32 mouse cellular contexts compared by ENCODE assay signal in the genomic region with DNA sequence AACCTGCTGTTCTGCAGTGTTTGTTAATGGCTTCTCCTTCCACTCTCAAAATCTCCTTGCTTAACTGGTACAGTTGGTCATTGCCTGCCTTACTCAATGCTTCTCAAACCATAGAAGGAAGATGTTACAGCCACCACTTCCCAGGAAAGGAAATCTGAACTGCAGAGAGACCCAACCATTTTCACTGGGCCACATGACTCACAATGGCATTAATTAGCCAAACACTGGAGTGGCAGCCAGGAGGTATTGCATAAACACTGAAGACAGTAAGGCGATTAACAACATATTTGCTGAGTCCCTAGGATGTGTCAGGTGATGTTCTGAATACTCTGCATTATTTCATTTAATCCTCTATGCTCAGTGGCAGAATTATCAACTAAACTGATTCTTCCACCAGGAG. TPM values are rescaled to one million over a fixed set of nuclear protein-coding genes. Genes with fewer than 3 reads are reported as not detected.
DNase-seq lines count a peak whose midpoint lies in the region; ATAC-seq lines count a peak whose summit lies in the region.
"Had no signal": no experiment of that assay in that cellular context is flagged by ENCODE, and none has a peak within 500 bp of the region (broad histone marks: within the 10 kb centered on the region; RNA-seq: fewer than 3 reads in every experiment).

No protein-coding gene starts in this region.

- H3K36me3 ChIP-seq in forebrain, embryonic 15.5 days, result no peaks in the 10 kb centered on the region
- no peaks in the 10 kb centered on the region for H3K36me3 ChIP-seq in forebrain, embryonic 16.5 days (ENCODE audit: control insufficient read depth, insufficient read depth)
- no peaks in the 10 kb centered on the region for H3K36me3 ChIP-seq in midbrain, embryonic 14.5 days (ENCODE audit: control insufficient read depth, insufficient read depth, low read length)
- no peaks in the 10 kb centered on the region for H3K36me3 ChIP-seq in kidney, embryonic 16.5 days (ENCODE audit: insufficient read depth, low read length)
- H3K36me3 ChIP-seq: embryonic facial prominence, embryonic 12.5 days; forebrain, embryonic 12.5 days; heart, embryonic 12.5 days; kidney, embryonic 15.5 days; limb, embryonic 12.5 days; liver, embryonic 12.5 days had no signal

- no peak overlapping the region for H3K9ac ChIP-seq in forebrain, embryonic 15.5 days (replicated peaks)
- H3K9ac ChIP-seq in forebrain, embryonic 16.5 days (replicated peaks; ENCODE audit: low read depth, low read length), result no peak overlapping the region
- no peak overlapping the region for H3K9ac ChIP-seq in midbrain, embryonic 14.5 days (replicated peaks; ENCODE audit: low read length)
- no peak overlapping the region for H3K9ac ChIP-seq in kidney, embryonic 16.5 days (replicated peaks; ENCODE audit: low read length)
- H3K9ac ChIP-seq: embryonic facial prominence, embryonic 12.5 days; forebrain, embryonic 12.5 days; heart, embryonic 12.5 days; kidney, embryonic 15.5 days; limb, embryonic 12.5 days; liver, embryonic 12.5 days had no signal

- H3K4me1 ChIP-seq in forebrain, embryonic 15.5 days, result peaks cover 5% of the 10 kb centered on the region
- H3K4me1 ChIP-seq in forebrain, embryonic 16.5 days (replicated peaks; ENCODE audit: control insufficient read depth, insufficient read depth, low read length), result peaks cover 3% of the 10 kb centered on the region; the same call in 1 of the 2 replicates
- H3K4me1 ChIP-seq in midbrain, embryonic 14.5 days (ENCODE audit: control insufficient read depth, insufficient read depth, low read length), result peaks cover 10% of the 10 kb centered on the region
- no peaks in the 10 kb centered on the region for H3K4me1 ChIP-seq in kidney, embryonic 16.5 days (ENCODE audit: insufficient read depth, low read length)
- H3K4me1 ChIP-seq: embryonic facial prominence, embryonic 12.5 days; heart, embryonic 12.5 days; kidney, embryonic 15.5 days; liver, embryonic 12.5 days had no signal

- no peak for ATAC-seq in forebrain, embryonic 15.5 days (replicated peaks)
- ATAC-seq in forebrain, embryonic 16.5 days, result no peak
- ATAC-seq in midbrain, embryonic 14.5 days (ENCODE audit: low FRiP score, low TSS enrichment), result no peak
- no peak for ATAC-seq in megakaryocyte-erythroid progenitor cell, adult 5-6 weeks (replicated peaks; ENCODE audit: low FRiP score, low TSS enrichment, poor library complexity, severe bottlenecking)
- ATAC-seq in kidney, embryonic 16.5 days (ENCODE audit: low FRiP score, low TSS enrichment), result no peak
- ATAC-seq: liver, embryonic 12.5 days had no signal

- DNase-seq in 416B (ENCODE audit: low read depth), result peak; percentile 75
- peak; percentile 17 for DNase-seq in gonadal fat pad, adult 2 months (ENCODE audit: low read depth)
- peak; percentile 9 for DNase-seq in midbrain, embryonic 14.5 days
- DNase-seq in thymus, postnatal 25 days, result no peak
- DNase-seq: adrenal gland, postnatal 36 days; cerebellum, adult 18-20 months; cerebellum, postnatal 14 days; gastrocnemius, adult 2 months; heart, adult 18-20 months; heart, postnatal 10 days; kidney, adult 11 months; kidney, postnatal 4 days; lung, adult 18-20 months; lung, postnatal 10 days; right cerebral cortex, postnatal 25 days; thymus, adult 18-20 months; thymus, postnatal 4 days had no signal

- H3K9me3 ChIP-seq in forebrain, embryonic 15.5 days, result no peaks in the 10 kb centered on the region
- H3K9me3 ChIP-seq in forebrain, embryonic 16.5 days (ENCODE audit: control insufficient read depth, low read length), result no peaks in the 10 kb centered on the region
- H3K9me3 ChIP-seq in midbrain, embryonic 14.5 days (ENCODE audit: control insufficient read depth, low read length), result no peaks in the 10 kb centered on the region
- no peaks in the 10 kb centered on the region for H3K9me3 ChIP-seq in kidney, embryonic 16.5 days (ENCODE audit: low read length)
- H3K9me3 ChIP-seq: embryonic facial prominence, embryonic 12.5 days; forebrain, embryonic 12.5 days; heart, embryonic 12.5 days; kidney, embryonic 15.5 days; limb, embryonic 12.5 days; liver, embryonic 12.5 days had no signal

- no peak overlapping the region for H3K4me3 ChIP-seq in forebrain, embryonic 15.5 days
- no peak overlapping the region for H3K4me3 ChIP-seq in forebrain, embryonic 16.5 days (replicated peaks; ENCODE audit: low read length)
- H3K4me3 ChIP-seq in midbrain, embryonic 14.5 days (replicated peaks; ENCODE audit: low read depth, low read length), result no peak overlapping the region
- no peak overlapping the region for H3K4me3 ChIP-seq in kidney, embryonic 16.5 days (ENCODE audit: low read length)
- H3K4me3 ChIP-seq: embryonic facial prominence, embryonic 12.5 days; forebrain, embryonic 12.5 days; gastrocnemius, adult 2 months; heart, embryonic 12.5 days; kidney, embryonic 15.5 days; limb, embryonic 12.5 days; liver, embryonic 12.5 days had no signal

- H3K27me3 ChIP-seq in forebrain, embryonic 15.5 days, result no peaks in the 10 kb centered on the region
- no peaks in the 10 kb centered on the region for H3K27me3 ChIP-seq in forebrain, embryonic 16.5 days (replicated peaks; ENCODE audit: control insufficient read depth, insufficient read depth, low read length)
- H3K27me3 ChIP-seq in midbrain, embryonic 14.5 days (ENCODE audit: control insufficient read depth, insufficient read depth, low read length), result no peaks in the 10 kb centered on the region
- H3K27me3 ChIP-seq in kidney, embryonic 16.5 days (ENCODE audit: insufficient read depth, low read length), result no peaks in the 10 kb centered on the region
- H3K27me3 ChIP-seq: embryonic facial prominence, embryonic 12.5 days; heart, embryonic 12.5 days; kidney, embryonic 15.5 days; limb, embryonic 12.5 days; liver, embryonic 12.5 days had no signal

- peak overlapping the region; percentile 38; the same call in 1 of the 2 replicates for H3K27ac ChIP-seq in forebrain, embryonic 15.5 days (replicated peaks)
- no peak overlapping the region for H3K27ac ChIP-seq in forebrain, embryonic 16.5 days (ENCODE audit: low read length)
- H3K27ac ChIP-seq in midbrain, embryonic 14.5 days (replicated peaks; ENCODE audit: low read depth, low read length), result peak overlapping the region; percentile 70
- H3K27ac ChIP-seq in kidney, embryonic 16.5 days (ENCODE audit: low read length), result no peak overlapping the region
- H3K27ac ChIP-seq: embryonic facial prominence, embryonic 12.5 days; forebrain, embryonic 12.5 days; gastrocnemius, adult 2 months; kidney, embryonic 15.5 days; limb, embryonic 12.5 days; liver, embryonic 12.5 days had no signal

- 43% methylated on average over 1 of the region's 1 CpGs for WGBS in forebrain, embryonic 15.5 days
- 36% methylated on average over 1 of the region's 1 CpGs for WGBS in forebrain, embryonic 16.5 days
- 53% methylated on average over 1 of the region's 1 CpGs for WGBS in midbrain, embryonic 14.5 days
- WGBS in kidney, embryonic 16.5 days, result 86% methylated on average over 1 of the region's 1 CpGs

- H3K4me2 ChIP-seq in forebrain, embryonic 15.5 days (replicated peaks), result no peak overlapping the region
- H3K4me2 ChIP-seq in forebrain, embryonic 16.5 days (ENCODE audit: low read length), result no peak overlapping the region
- H3K4me2 ChIP-seq in midbrain, embryonic 14.5 days (ENCODE audit: low read length), result no peak overlapping the region
- no peak overlapping the region for H3K4me2 ChIP-seq in kidney, embryonic 16.5 days (replicated peaks; ENCODE audit: low read depth, low read length)
- H3K4me2 ChIP-seq: embryonic facial prominence, embryonic 12.5 days; forebrain, embryonic 12.5 days; heart, embryonic 12.5 days; kidney, embryonic 15.5 days; limb, embryonic 12.5 days; liver, embryonic 12.5 days had no signal

RNA-seq across cellular contexts. Expression of a gene that starts 13.9 kb away (rescaled TPM):
- polyA plus RNA-seq in forebrain, embryonic 15.5 days (2015; fragmentation: Nextera tagmentation; extraction: Ambion mirVana), result 0.09 and 0.26 TPM in 2 replicates
- polyA plus RNA-seq in forebrain, embryonic 16.5 days (2015; fragmentation: Nextera tagmentation; extraction: Ambion mirVana), result 0.10 and 0.11 TPM in 2 replicates
- polyA plus RNA-seq in gonadal fat pad, adult 2 months (2012; rRNA removed), result not detected in 2 replicates
- 0.30 and 0.57 TPM in 2 replicates for polyA plus RNA-seq in midbrain, embryonic 14.5 days (2014; fragmentation: Nextera tagmentation; extraction: Ambion mirVana)
- not detected in 2 replicates for total RNA-seq in megakaryocyte-erythroid progenitor cell, adult 5-6 weeks (2014; fragmentation: Nextera tagmentation)
- not detected in 2 replicates for total RNA-seq in megakaryocyte-erythroid progenitor cell, adult 5-6 weeks (2017)
- not detected in 2 replicates for polyA plus RNA-seq in kidney, embryonic 16.5 days (2015; fragmentation: Nextera tagmentation; extraction: Ambion mirVana)
- total RNA-seq: adrenal gland, adult 18-20 months; adrenal gland, postnatal 36 days; gastrocnemius, adult 2 months; heart, adult 18-20 months; heart, postnatal 10 days; monocyte, adult 5-6 weeks had no signal
- polyA plus RNA-seq: embryonic facial prominence, embryonic 12.5 days; heart, embryonic 12.5 days; kidney, embryonic 15.5 days; limb, embryonic 12.5 days; liver, embryonic 12.5 days; neural tube, embryonic 11.5 days; spleen, adult 2 months; stomach, embryonic 14.5 days had no signal

RNA-seq across cellular contexts. Expression of a gene that starts 53.1 kb away (rescaled TPM):
- polyA plus RNA-seq in forebrain, embryonic 15.5 days (2015; fragmentation: Nextera tagmentation; extraction: Ambion mirVana), result 458 and 483 TPM in 2 replicates
- 418 TPM in 2 replicates for polyA plus RNA-seq in forebrain, embryonic 16.5 days (2015; fragmentation: Nextera tagmentation; extraction: Ambion mirVana)
- polyA plus RNA-seq in gonadal fat pad, adult 2 months (2012; rRNA removed), result 143 and 150 TPM in 2 replicates
- polyA plus RNA-seq in midbrain, embryonic 14.5 days (2014; fragmentation: Nextera tagmentation; extraction: Ambion mirVana), result 349 and 358 TPM in 2 replicates
- total RNA-seq in megakaryocyte-erythroid progenitor cell, adult 5-6 weeks (2014; fragmentation: Nextera tagmentation), result 340 and 389 TPM in 2 replicates
- total RNA-seq in megakaryocyte-erythroid progenitor cell, adult 5-6 weeks (2017), result 197 and 273 TPM in 2 replicates
- 687 and 730 TPM in 2 replicates for polyA plus RNA-seq in kidney, embryonic 16.5 days (2015; fragmentation: Nextera tagmentation; extraction: Ambion mirVana)

Comparison
In these comparisons a context has a peak if more than half of its experiments do, and no peak if none do; other contexts are left out.
1. H3K27ac ChIP-seq: peak in forebrain, embryonic 15.5 days (single experiment) and midbrain, embryonic 14.5 days (single experiment); none in forebrain, embryonic 16.5 days (single experiment) and kidney, embryonic 16.5 days (single experiment).